Mouse (Mus musculus): Measurements from ENCODE around the gene Ccnb1.
"Not testable (repeated sequence)": the region's sequence is repeated elsewhere in the genome, so short reads cannot be mapped to it uniquely, and the experiment has no call there.

The Ccnb1 gene

DNA sequence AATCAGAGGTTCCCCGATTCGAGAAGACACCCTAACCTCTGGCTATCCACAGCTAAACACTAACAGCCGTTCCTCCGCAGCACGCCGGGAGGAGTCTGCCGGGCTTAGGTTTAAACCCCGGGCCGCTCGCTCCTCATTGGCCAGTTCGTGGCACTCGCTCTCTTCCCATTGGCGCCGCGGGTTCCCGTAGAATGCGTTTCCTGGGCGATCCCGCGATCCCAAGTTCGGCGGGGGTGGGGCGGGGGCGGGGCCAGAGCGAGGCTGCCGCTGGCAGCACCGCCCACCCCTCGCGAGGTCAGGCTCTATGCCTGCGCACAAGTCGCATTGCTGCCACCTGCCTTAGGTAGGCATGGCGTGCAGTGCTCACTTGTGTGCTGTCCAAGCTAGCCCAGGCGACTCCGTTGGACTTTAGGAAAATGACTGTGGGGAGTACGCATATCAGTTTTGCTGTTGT, at the start of gene Ccnb1:
Ccnb1 (minus strand) TSS at position 157 of the 454 bp plus-strand sequence.
- in situ Hi-C loops (cut with MboI, MseI): no loop called here

DNA sequence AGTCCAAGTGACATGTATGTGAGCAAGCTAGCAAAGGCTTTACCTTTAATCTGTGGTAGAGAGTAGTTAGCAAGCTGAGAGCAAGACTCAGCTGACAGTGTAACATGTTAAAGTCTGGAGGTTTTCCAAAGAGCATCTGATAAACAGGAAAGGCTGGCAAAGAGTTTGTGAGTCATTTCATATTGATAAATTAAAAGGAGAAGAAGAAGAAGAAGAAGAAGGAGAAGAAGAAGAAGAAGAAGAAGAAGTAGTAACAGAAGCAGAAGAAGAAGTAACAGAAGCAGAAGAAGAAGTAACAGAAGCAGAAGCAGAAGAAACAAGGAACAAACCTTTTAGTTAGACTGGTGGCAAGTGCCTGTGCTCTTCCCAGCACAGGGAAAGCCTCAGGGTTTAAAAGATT, 48.4 kb upstream of the Ccnb1 start:
- in situ Hi-C loops (cut with MboI, MseI): loop anchor here in 1 of 2 experiments (5.0 kb wide), 1 partner anchor 52 kb away; no protein-coding TSS in a partner anchor

DNA sequence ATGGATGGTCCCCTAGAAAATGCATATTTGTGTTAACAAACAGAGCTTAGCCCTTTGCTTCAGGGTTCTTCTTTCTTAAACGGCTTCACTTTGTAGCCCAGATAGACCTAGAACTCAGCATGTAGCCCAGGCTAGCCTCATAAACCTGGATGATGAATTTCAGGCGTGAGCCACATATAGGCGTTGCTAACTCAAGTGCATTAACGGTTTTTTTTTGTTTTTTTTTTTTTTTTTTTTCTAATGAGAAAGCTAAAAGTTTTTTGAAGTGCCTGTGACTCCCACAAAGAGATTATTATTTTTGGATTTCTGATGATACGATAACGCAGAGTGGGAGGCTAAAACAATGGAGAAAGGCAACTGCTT, 47.3 kb upstream of the Ccnb1 start:
- in situ Hi-C loops (cut with MboI, MseI): loop anchor here in 1 of 2 experiments (5.0 kb wide), 1 partner anchor 51 kb away; no protein-coding TSS in a partner anchor

DNA sequence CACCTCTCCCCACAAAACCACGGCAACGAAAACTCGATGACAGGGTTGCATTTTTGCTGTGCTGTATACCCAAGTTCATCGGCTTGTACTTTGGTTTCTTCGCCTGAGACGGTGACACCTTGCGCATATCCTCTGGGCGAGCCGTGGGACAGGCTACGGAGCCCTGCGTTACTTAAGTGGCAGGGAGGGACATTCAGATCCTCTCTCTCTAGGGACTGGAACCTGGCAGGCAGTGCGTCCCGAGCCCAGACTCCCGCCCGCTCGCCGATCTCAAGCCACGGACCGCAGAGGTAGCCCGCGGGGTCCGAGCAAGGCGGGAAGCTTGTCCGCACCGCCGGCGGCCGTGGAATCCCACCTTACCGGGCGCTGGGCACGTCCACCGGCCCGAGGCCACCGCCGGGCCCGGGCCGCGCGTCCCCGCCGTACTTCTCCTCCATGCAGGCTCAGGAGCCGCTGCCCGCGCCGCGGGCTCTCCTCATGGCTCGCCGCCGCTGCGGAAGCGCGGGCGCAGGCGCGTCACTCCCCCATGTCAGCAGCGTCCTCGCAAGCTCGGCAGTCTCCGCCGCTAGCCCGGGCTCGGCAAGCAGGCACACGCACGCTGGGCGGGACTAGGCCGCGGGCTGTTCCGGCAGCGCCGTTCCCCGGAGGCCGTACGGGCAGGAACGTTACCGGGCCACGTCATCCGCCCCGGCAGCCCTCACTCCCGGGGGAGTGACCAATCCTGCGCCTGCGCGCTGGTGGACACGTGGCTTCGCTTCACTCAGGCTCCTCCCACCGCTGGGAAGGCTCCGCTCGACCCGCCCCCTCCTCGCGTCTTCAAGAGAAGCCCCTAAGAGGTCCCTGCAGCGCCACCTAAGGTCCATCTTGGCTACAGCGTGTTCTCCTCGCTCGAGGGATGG, 46.6 kb upstream of the Ccnb1 start, which contains the start of gene Slc30a5:
Slc30a5 (minus strand) TSS at position 687 of the 899 bp plus-strand sequence.
- in situ Hi-C loops (cut with MboI, MseI): loop anchor here in 1 of 2 experiments (5.0 kb wide), 1 partner anchor 51 kb away; no protein-coding TSS in a partner anchor

DNA sequence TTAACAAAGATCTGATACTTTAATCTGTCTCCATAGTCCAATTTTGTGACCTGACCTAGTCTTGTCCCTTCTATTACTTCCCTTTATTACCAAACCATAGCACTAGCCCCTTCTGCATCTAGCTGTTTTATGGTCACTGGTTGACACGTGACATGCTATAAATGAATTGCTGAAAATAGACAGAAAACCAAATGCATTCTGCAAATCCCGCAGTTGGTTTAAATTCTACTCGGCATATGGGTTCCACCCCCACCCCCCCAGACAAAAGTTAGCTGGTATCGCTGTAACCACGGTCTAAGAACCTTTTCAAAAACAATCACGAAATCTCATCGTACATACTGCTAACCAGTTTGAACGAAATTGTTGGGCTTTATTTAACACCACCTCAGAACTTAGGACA, 45.8 kb upstream of the Ccnb1 start:
- in situ Hi-C loops (cut with MboI, MseI): loop anchor here in 1 of 2 experiments (5.0 kb wide), 1 partner anchor 50 kb away; no protein-coding TSS in a partner anchor

DNA sequence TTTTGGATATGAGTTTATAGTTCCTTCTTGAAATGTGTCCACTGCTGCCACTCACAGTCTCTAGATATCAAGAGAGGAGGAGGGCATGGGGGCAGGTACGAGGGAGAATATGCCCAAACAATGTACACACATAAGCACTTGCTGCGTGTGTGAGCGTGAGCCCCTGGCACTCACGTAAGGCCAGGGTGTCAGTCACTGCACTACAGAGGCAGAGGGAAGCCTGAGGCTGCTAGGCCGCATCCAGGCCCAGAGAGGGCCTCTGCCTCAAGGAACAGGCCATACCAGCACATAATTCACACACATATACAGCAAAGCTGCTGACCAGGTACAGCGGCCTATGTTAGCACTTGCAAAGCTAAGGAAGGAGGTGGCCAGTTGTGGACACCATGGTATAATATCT, 44.8 kb upstream of the Ccnb1 start:
- in situ Hi-C loops (cut with MboI, MseI): loop anchor here in 1 of 2 experiments (5.0 kb wide), 1 partner anchor 49 kb away; no protein-coding TSS in a partner anchor

DNA sequence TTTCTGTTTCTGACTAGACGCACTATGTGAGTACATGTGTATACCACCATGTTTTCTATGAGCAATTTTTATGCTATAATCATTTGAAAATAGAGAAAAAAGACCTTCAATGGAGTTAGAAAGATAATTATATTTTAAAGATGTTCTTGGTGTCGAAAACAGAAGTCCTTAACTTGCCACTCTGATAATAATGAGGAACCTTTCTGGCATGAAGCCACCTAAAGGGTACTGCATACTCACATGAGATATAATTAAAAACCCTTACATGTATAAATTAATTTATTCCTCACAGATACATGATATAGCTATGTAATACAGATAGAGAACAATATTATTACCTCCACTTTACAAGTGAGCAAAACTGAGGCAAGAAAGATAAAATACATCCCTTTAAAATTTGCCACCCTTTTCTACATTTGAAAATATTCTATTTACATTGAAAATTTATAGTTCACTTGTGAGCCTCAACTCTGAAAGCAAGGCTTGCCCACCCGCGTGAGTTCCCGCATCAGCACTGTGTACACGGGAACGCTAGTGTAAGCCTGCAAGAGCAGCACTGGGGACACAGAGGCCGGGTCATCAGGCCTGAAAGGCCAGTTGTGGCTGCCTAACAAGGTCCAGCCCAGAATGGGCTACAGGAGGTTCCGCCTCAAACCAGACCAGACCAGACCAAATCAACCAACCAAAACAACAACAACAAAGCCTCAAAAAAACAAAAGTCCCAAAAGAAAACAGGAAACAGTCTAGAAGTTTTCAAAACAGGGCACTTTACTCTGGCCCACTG, 39.4 kb upstream of the Ccnb1 start:
- in situ Hi-C loops (cut with MboI, MseI): no loop called here

DNA sequence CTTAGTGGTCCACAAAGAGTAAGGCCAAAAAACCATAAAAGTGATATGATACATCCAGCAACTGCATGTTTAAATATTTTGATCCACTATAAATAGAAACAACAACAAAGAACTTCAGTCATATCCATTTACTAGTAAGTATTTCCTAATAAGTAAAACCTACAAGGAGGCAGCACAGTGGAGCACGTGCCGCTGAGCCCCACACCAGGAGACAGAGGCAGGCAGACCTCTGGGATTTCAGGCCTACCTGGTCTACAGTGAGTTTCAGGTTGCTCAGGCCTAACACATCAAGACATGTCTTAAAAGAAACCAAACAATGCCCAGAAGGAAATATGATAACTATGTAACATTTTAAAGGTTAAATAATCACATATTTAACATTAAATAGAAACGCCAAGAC, 38.5 kb upstream of the Ccnb1 start:
- in situ Hi-C loops (cut with MboI, MseI): loop anchor here in 1 of 2 experiments (25.0 kb wide), 1 partner anchor 738 kb away; no protein-coding TSS in a partner anchor

DNA sequence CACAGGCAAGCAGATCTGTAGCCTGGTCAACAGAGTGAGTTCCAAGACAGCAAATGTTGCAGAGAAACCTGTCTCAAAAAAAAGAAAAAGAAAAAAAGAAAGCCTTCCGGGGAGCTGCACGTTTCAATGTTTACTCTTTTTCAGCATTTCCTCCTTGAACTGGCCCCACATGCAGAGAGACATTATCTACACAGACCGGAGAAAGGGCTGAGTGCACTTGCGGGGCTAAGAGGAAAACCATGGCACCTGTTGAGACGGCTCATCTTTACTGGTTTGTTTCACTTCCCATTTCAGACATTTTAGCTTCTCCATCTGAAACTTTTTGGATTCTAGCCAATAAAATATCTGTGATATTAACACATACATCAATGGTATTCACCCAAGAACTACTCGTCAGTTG, 37.9 kb upstream of the Ccnb1 start:
- in situ Hi-C loops (cut with MboI, MseI): loop anchor here in 1 of 2 experiments (25.0 kb wide), 1 partner anchor 737 kb away; no protein-coding TSS in a partner anchor

DNA sequence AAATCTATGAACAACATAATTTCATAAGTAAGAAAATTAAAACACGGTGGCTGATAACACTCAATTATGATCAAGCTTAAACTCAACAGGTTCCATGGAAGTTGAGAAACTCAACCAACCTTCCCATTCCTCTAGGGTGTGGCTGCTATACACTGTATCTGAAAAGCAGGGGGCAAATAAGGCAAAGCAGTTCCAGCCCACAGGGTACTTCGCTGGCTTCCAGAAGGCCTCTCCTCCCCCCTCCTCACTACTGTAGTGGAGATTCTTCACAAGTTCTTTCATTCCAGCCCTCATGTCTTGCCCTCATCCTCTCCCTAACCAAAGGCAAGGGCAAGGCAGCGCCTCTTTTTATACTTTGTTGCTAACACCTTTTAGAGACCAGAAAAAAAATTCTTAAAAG, 37.5 kb upstream of the Ccnb1 start:
- in situ Hi-C loops (cut with MboI, MseI): loop anchor here in 1 of 2 experiments (25.0 kb wide), 1 partner anchor 737 kb away; no protein-coding TSS in a partner anchor

DNA sequence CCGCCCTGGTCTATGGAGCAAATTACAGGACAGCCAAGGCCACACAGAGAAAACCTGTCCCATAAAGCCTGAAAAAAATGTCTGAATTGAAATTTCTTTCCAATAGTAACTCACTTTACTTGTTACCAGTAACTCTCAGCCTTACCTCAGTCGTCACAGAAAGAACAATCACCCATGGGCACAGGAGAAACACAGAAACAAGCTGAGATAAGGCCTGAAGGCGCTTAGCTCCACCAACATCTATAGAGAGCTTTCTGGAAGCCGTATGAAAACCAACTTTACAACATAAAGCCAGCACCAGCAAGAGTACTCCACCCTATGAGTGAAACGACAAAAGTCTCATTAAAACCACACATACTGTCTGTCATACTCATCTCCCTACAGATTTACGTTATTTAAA, 28.1 kb upstream of the Ccnb1 start:
- in situ Hi-C loops (cut with MboI, MseI): loop anchor here (5.0 to 25.0 kb wide), 3 partner anchors 330 to 727 kb away; no protein-coding TSS in a partner anchor

DNA sequence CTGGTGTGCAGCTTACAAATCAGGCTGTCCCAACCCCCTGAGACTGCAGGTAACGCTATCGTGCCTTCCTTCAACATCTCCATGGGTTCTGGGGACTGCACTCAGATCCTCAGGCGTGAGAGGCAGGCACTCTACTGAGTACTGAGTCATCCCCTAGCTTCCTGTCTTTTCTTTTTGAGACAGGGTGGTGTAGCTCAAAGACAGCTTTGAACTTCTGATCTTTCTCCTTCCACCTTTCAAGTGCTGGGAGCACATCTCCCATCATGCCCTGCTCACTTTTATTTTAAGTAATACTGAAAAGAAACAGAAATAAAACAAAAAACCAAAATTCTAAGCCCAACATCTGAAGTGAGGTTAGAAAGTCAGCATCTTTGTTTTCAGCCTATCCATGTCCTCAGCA, 19.4 kb upstream of the Ccnb1 start:
- in situ Hi-C loops (cut with MboI, MseI): loop anchor here in 1 of 2 experiments (10.0 to 25.0 kb wide), 2 partner anchors 718 to 1951 kb away; no protein-coding TSS in a partner anchor

DNA sequence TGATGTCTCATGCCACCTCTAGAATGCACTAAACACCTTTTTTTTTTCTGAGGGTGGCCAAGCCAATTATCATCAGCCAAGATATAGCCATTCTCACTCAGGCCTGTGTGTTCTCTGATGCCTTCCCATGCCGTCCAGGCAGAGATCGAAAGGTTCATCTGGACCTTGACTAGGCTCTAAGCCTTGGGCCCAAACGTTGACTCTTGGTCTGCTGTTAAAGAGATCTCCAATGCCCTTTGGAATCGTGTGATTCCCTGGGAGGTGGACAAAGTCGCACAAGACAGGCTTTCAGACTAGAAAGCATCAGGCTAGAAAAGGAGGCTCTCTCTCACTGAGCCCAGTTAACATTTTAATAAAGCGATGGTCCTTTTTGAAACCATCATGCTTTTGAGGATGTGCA, 10.8 kb upstream of the Ccnb1 start:
- in situ Hi-C loops (cut with MboI, MseI): no loop called here

DNA sequence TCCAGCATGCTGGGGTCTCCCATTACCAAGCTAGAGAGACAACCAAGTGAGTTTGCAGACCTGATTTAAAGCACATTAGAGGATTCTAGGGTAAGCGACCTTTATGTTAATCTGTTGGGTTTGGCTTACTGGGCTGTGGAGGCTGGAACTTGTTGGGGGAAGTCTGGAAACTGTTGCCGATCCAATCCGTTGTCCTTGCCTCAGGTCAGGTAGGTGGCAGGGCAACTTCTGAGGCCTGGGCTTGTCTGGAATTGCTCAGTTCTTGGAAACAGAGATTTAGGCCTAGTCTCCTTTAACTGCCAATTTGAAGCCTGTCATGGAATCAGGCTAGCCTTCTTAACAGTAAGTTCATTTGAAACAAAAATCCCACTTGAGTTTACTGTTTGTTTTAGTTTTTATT, 2.7 kb upstream of the Ccnb1 start:
- in situ Hi-C loops (cut with MboI, MseI): no loop called here

DNA sequence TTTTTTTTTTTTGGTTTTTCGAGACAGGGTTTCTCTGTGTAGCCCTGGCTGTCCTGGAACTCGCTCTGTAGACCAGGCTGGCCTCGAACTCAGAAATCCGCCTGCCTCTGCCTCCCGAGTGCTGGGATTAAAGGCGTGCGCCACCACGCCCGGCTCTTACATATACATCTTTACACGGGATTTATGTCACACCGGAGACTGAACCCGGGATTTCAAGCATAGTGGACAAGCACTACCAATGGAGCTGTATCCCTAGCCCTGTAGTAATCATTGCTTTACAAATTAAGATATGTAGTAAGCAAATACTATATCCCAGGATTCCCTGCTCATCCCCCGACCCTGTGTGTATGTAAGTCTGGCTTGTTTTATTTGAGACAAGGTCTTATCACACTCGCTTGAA, 1.7 kb upstream of the Ccnb1 start:
- in situ Hi-C loops (cut with MboI, MseI): not testable (repeated sequence)

DNA sequence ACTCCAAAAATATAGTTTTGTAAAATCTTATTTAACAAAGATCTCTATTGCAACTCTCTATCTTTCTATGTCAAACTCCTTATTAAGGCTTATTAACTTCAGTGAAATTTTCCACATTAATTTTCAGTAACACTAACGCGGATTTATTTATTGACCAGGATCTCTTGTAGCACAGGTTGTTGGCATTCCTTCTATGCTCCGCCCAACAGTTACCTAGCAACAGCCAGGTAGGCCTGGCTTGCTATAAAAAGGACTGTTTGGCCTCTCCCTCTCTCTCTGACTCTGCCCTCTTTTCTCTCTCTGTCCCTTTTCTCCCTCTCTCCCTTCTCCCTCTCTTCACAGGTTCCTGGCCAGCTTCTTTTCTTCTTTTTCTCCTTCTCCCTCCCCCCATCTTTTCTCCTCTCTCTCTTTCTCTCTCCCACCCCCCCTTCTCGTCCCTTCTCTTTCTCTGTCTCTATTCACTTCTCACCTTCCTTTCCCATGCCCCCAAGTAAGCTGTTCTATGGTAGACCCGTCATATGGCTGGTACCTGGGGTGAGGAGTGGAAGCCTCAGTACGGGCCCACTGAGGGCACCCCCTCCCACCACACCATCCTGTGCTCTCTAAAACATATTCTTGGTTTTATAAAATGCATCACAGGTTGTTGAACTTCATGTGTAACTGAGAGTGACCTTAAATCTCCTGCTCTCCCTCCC, 1.1 kb upstream of the Ccnb1 start:
- in situ Hi-C loops (cut with MboI, MseI): no loop called here

DNA sequence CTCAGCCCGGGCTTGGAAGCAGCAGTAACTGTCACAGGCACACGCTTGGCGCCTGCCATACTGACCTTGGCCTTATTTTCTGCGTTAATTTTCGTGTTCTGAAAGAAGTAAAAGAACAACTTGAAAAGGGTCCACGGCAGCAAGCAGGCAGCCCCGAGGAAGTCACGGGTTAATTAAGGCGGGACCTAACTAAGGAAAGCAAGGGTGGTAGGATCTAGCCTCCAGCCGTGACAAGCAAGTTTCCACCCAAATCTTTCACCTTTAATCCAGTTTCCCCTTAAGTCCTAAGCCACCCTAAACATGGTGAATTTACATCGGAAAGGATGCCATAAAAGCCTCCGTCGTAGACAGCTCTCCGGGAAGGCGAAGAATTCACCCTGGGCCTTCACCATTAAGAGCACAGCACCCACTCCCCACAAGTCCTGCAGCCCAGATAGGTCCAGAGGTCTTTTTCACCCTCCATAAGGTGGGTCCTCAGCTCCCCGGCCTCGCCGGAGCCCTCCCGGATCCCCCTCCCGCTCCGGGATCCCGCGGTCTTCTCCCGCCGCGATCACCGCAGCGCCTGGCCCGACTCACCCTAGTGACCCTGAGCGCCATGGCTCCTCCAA, 460 bp downstream of the Ccnb1 start:
- in situ Hi-C loops (cut with MboI, MseI): no loop called here

DNA sequence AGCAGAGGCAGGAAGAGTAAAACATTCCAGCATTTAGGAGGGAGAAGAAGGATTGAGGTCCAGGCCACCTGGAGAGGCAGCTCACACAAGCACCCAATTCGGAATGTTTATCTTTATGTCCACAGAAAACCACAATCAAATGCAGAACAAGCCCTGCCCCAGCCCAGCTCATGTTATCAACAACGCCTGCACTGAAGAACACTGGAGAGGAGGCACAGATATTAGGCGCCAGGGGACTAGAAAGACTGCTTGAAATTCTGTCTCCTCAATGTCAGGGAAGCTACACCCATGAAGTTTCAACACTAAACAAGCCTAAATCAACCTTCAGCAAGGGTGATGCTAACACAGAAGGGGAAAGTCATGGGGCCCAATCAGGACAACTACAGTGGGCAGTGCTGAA, 8.9 kb downstream of the Ccnb1 start:
- in situ Hi-C loops (cut with MboI, MseI): no loop called here

DNA sequence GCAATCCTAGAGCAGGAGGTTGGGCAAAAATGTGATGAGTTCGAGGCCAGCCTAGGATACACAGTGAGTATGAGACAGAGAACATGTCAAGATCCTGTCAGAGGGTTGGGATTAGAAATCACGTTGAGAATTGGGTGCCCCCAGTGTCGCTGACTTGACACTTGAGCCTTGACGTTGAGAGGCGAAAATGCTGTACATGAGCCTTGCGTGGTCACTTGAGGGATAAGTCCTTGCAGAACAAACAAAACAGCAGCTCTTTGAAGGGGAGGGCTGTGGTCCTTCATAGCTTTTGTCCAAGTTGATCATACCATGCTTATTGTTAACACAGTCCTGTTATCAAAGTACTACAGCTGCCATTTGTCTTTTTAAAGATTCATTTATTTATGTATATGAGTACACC, 9.7 kb downstream of the Ccnb1 start:
- in situ Hi-C loops (cut with MboI, MseI): no loop called here

DNA sequence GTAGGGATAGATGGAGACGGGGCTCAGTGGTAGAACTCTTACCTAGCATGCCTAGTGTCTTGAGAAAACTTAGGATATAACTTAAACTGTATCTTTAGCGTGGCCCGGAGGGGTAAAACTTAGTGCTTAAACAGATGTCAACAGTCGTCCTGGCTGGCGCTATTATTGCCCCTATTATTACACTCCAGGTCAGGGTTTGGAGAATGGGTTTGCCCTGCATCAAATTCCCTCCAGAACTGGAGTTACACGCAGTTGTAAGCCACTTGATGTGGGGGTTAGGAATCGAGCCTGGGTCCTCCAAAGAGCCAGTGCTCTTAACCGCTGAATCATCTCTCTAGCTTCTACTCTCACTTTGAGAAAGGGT, 10.3 kb downstream of the Ccnb1 start:
- in situ Hi-C loops (cut with MboI, MseI): no loop called here
